Mouse (Mus musculus) stomach, embryonic 14.5 days (tissue): ENCODE measurements at regions not wholly inside any gene's neighbourhood (a gene's known extent, or its start where the extent isn't known, plus 50 kb on each side); places are given as distances from the start of the nearest gene placed in this dataset.

Experiments
- ATAC-seq: fragments of 200-750 bp; cut with Nextera tagmentation; 2 replicates; pipeline ENCODE4 v1.8.0; 2017; ENCODE audit warnings: low read depth, moderate TSS enrichment; ENCODE audit not compliant: insufficient number of reproducible peaks, insufficient read depth, low FRiP score
- H3K27ac ChIP-seq: fragments of 300-500 bp; sonication (generic); 2 replicates; pipeline ENCODE4 v1.5.1; 2014; ENCODE audit warnings: mild to moderate bottlenecking, low read length, moderate library complexity, mixed read lengths
- H3K27me3 ChIP-seq: fragments of 300-500 bp; sonication (generic); 2 replicates; pipeline ENCODE4 v1.6.1; 2014; ENCODE audit warnings: low read length, control low read depth, mixed read lengths; ENCODE audit not compliant: control insufficient read depth, insufficient read depth
- H3K36me3 ChIP-seq: fragments of 300-500 bp; sonication (generic); 2 replicates; pipeline ENCODE4 v1.6.1; 2014; ENCODE audit warnings: mild to moderate bottlenecking, control low read depth, low read length, moderate library complexity, mixed read lengths; ENCODE audit not compliant: control insufficient read depth, insufficient read depth
- H3K4me1 ChIP-seq: fragments of 300-500 bp; sonication (generic); 2 replicates; pipeline ENCODE4 v1.6.1; 2014; ENCODE audit warnings: low read length, control low read depth, mixed read lengths; ENCODE audit not compliant: control insufficient read depth, insufficient read depth
- H3K4me2 ChIP-seq: fragments of 300-500 bp; sonication (generic); replicated peaks from 2 replicates; pipeline ENCODE4 v1.6.1; 2014; ENCODE audit warnings: low read depth, low read length, control low read depth
- H3K4me3 ChIP-seq: fragments of 300-500 bp; sonication (generic); 2 replicates; pipeline ENCODE4 v1.5.1; 2014; ENCODE audit warnings: low read depth, low read length, control low read depth
- H3K9ac ChIP-seq: fragments of 300-500 bp; sonication (generic); replicated peaks from 2 replicates; pipeline ENCODE4 v1.6.1; 2014; ENCODE audit warnings: low read depth, mild to moderate bottlenecking, control low read depth, low read length, moderate library complexity, mixed read lengths
- H3K9me3 ChIP-seq: fragments of 300-500 bp; sonication (generic); 2 replicates; pipeline ENCODE4 v1.6.1; 2016; ENCODE audit warnings: low read depth, low read length, control low read depth; ENCODE audit not compliant: control insufficient read depth
- WGBS: fragments of 180-500 bp; shearing (Covaris S2); extraction: QIAGEN DNeasy Blood & Tissue Kit; methylation state at CpG from one replicate; pipeline ENCODE4 v1.1.7; 2014; 5-methylcytosine and 5-hydroxymethylcytosine counted together

GRCm38 (mm10) chr4:137148756-137149155 lies 100.2 kb upstream of the Zbtb40 start:
- Histone ChIP-seq H3K36me3 (no peaks in the 10 kb centered on the region), H3K9me3 (no peaks in the 10 kb centered on the region), H3K4me2 (no peak overlapping the region), H3K27me3 (no peaks in the 10 kb centered on the region), H3K4me1 (no peaks in the 10 kb centered on the region), H3K9ac (no peak overlapping the region), H3K27ac (no peak overlapping the region), H3K4me3 (no peak overlapping the region)
- 79% methylated on average over 4 of the region's 4 CpGs for WGBS
- ATAC-seq = no peak

GRCm38 (mm10) chr4:137147795-137148194 lies 99.2 kb upstream of the Zbtb40 start:
- Histone ChIP-seq H3K36me3 (no peaks in the 10 kb centered on the region), H3K9ac (no peak overlapping the region), H3K4me2 (no peak overlapping the region), H3K9me3 (no peaks in the 10 kb centered on the region), H3K27ac (no peak overlapping the region), H3K27me3 (no peaks in the 10 kb centered on the region), H3K4me1 (no peaks in the 10 kb centered on the region; the same call in 1 of the 2 replicates), H3K4me3 (no peak overlapping the region)
- no peak for ATAC-seq
- 81% methylated on average over 13 of the region's 13 CpGs for WGBS

- no peaks in the 10 kb centered on the region for H3K27me3 ChIP-seq
- H3K9ac ChIP-seq = no peak overlapping the region
- no peaks in the 10 kb centered on the region for H3K36me3 ChIP-seq
- H3K4me1 ChIP-seq = peaks cover 4% of the 10 kb centered on the region; the same call in 1 of the 2 replicates
- H3K4me2 ChIP-seq = no peak overlapping the region
- WGBS = 64% methylated on average over 3 of the region's 3 CpGs
- ATAC-seq = no peak
- no peak overlapping the region for H3K4me3 ChIP-seq
- H3K27ac ChIP-seq = no peak overlapping the region
- H3K9me3 ChIP-seq = no peaks in the 10 kb centered on the region
These were observed 97.7 kb upstream of the Zbtb40 start for GRCm38 (mm10) chr4:137146326-137146725.

GRCm38 (mm10) chr4:137142316-137142715 lies 93.7 kb upstream of the Zbtb40 start:
- H3K36me3 ChIP-seq = no peaks in the 10 kb centered on the region
- H3K27me3 ChIP-seq = no peaks in the 10 kb centered on the region
- H3K4me2 ChIP-seq = no peak overlapping the region
- peaks cover 4% of the 10 kb centered on the region; the same call in 1 of the 2 replicates for H3K4me1 ChIP-seq
- no peak overlapping the region for H3K27ac ChIP-seq
- no peaks in the 10 kb centered on the region for H3K9me3 ChIP-seq
- WGBS = 24% methylated on average over 9 of the region's 9 CpGs
- no peak overlapping the region for H3K9ac ChIP-seq
- H3K4me3 ChIP-seq = no peak overlapping the region
- peak; percentile 35; the same call in 1 of the 2 replicates for ATAC-seq

GRCm38 (mm10) chr4:137139051-137139705 lies 90.6 kb upstream of the Zbtb40 start:
- Histone ChIP-seq H3K27ac (no peak overlapping the region), H3K4me2 (no peak overlapping the region), H3K4me3 (no peak overlapping the region), H3K9me3 (no peaks in the 10 kb centered on the region), H3K9ac (no peak overlapping the region), H3K36me3 (no peaks in the 10 kb centered on the region), H3K4me1 (peaks cover 10% of the 10 kb centered on the region; the same call in 1 of the 2 replicates), H3K27me3 (no peaks in the 10 kb centered on the region)
- 65% methylated on average over 17 of the region's 17 CpGs for WGBS
- no peak for ATAC-seq

- 55% methylated on average over 6 of the region's 6 CpGs for WGBS
- H3K4me1 ChIP-seq = peaks cover 19% of the 10 kb centered on the region
- no peak overlapping the region for H3K27ac ChIP-seq
- ATAC-seq = no peak
- H3K36me3 ChIP-seq = no peaks in the 10 kb centered on the region
- no peaks in the 10 kb centered on the region for H3K27me3 ChIP-seq
- H3K9ac ChIP-seq = no peak overlapping the region
- H3K9me3 ChIP-seq = no peaks in the 10 kb centered on the region
- no peak overlapping the region for H3K4me2 ChIP-seq
- no peak overlapping the region for H3K4me3 ChIP-seq
These were observed 89.5 kb upstream of the Zbtb40 start for GRCm38 (mm10) chr4:137138127-137138526.

GRCm38 (mm10) chr4:137136313-137136712 lies 87.7 kb upstream of the Zbtb40 start:
- Histone ChIP-seq H3K4me3 (no peak overlapping the region), H3K27me3 (no peaks in the 10 kb centered on the region), H3K4me2 (no peak overlapping the region), H3K9ac (no peak overlapping the region), H3K9me3 (no peaks in the 10 kb centered on the region), H3K27ac (no peak overlapping the region), H3K4me1 (peaks cover 20% of the 10 kb centered on the region), H3K36me3 (no peaks in the 10 kb centered on the region)
- WGBS = 66% methylated on average over 4 of the region's 4 CpGs
- no peak for ATAC-seq

- Histone ChIP-seq H3K4me2 (no peak overlapping the region), H3K4me3 (no peak overlapping the region), H3K9ac (no peak overlapping the region), H3K27me3 (no peaks in the 10 kb centered on the region), H3K27ac (no peak overlapping the region), H3K9me3 (no peaks in the 10 kb centered on the region), H3K36me3 (no peaks in the 10 kb centered on the region), H3K4me1 (peaks cover 20% of the 10 kb centered on the region)
- ATAC-seq = no peak
- 56% methylated on average over 8 of the region's 8 CpGs for WGBS
These were observed 87.2 kb upstream of the Zbtb40 start for GRCm38 (mm10) chr4:137135792-137136191.

GRCm38 (mm10) chr4:137134553-137134952 lies 86.0 kb upstream of the Zbtb40 start:
- WGBS = 65% methylated on average over 5 of the region's 5 CpGs
- H3K27ac ChIP-seq = no peak overlapping the region
- ATAC-seq = no peak
- H3K4me2 ChIP-seq = no peak overlapping the region
- H3K9me3 ChIP-seq = no peaks in the 10 kb centered on the region
- peaks cover 23% of the 10 kb centered on the region for H3K4me1 ChIP-seq
- H3K4me3 ChIP-seq = no peak overlapping the region
- no peaks in the 10 kb centered on the region for H3K27me3 ChIP-seq
- no peaks in the 10 kb centered on the region for H3K36me3 ChIP-seq
- no peak overlapping the region for H3K9ac ChIP-seq
